In genomic region chr13:98393356-98394070, GRCm38 (mm10) we compare ENCODE assay signal across 12 mouse cellular contexts. TPM values are rescaled to one million over a fixed set of nuclear protein-coding genes. Genes with fewer than 3 reads are reported as not detected.
DNase-seq lines count a peak whose midpoint lies in the region; ATAC-seq lines count a peak whose summit lies in the region.
"Had no signal": no experiment of that assay in that cellular context is flagged by ENCODE, and none has a peak within 500 bp of the region (broad histone marks: within the 10 kb centered on the region; RNA-seq: fewer than 3 reads in every experiment).

No protein-coding gene starts in this region.

- ATAC-seq in heart, embryonic 16.5 days (replicated peaks; ENCODE audit: extremely low read depth, insufficient read depth, low FRiP score), result no peak
- ATAC-seq in megakaryocyte-erythroid progenitor cell, adult 5-6 weeks (replicated peaks; ENCODE audit: low FRiP score, low TSS enrichment, poor library complexity, severe bottlenecking), result no peak

- WGBS in heart, embryonic 16.5 days, result 29% methylated on average over 10 of the region's 10 CpGs

- peaks cover 49% of the 10 kb centered on the region for H3K27me3 ChIP-seq in heart, embryonic 16.5 days (ENCODE audit: control insufficient read depth, insufficient read depth, low read length)

- peak overlapping the region; percentile 36 for H3K4me2 ChIP-seq in heart, embryonic 16.5 days (ENCODE audit: low read depth, low read length)
- H3K4me2 ChIP-seq: liver, embryonic 15.5 days had no signal

- no peaks in the 10 kb centered on the region for H3K9me3 ChIP-seq in heart, embryonic 16.5 days (replicated peaks; ENCODE audit: control insufficient read depth, low read length)
- H3K9me3 ChIP-seq: liver, embryonic 15.5 days had no signal

- peaks cover 11% of the 10 kb centered on the region for H3K4me1 ChIP-seq in heart, embryonic 16.5 days (ENCODE audit: control insufficient read depth, insufficient read depth, low read length)
- H3K4me1 ChIP-seq: liver, embryonic 15.5 days had no signal

- no peak overlapping the region for H3K27ac ChIP-seq in heart, embryonic 16.5 days (ENCODE audit: low read length)
- H3K27ac ChIP-seq: liver, embryonic 15.5 days had no signal

- no peak for DNase-seq in heart, adult 8-10 months (ENCODE audit: low spot score)
- peak; percentile 7 for DNase-seq in 3134 (ENCODE audit: extremely low read depth, insufficient read length, low spot score)
- DNase-seq in embryo, embryonic 11 days, result peak; percentile 42
- DNase-seq in layer of hippocampus, adult 18-20 months (ENCODE audit: low spot score in 2 of 2), result peak; percentile 13 to 69
- no peak for DNase-seq in adrenal gland, postnatal 25 days
- DNase-seq in yolk sac, embryonic 10.5 days (ENCODE audit: low spot score), result no peak

- H3K36me3 ChIP-seq in heart, embryonic 16.5 days (ENCODE audit: control insufficient read depth, insufficient read depth), result no peaks in the 10 kb centered on the region
- H3K36me3 ChIP-seq: liver, embryonic 15.5 days had no signal

- H3K4me3 ChIP-seq in heart, embryonic 16.5 days (ENCODE audit: low read length), result no peak overlapping the region
- H3K4me3 ChIP-seq: liver, embryonic 15.5 days; myocyte had no signal

- no peak overlapping the region for H3K9ac ChIP-seq in heart, embryonic 16.5 days (ENCODE audit: low read length)
- H3K9ac ChIP-seq: liver, embryonic 15.5 days had no signal

RNA-seq across cellular contexts. Expression of gene Foxd1, which starts 39.5 kb away (rescaled TPM):
- polyA plus RNA-seq in heart, embryonic 16.5 days (2015; fragmentation: Nextera tagmentation; extraction: Ambion mirVana), result not detected in 2 replicates
- total RNA-seq in heart, adult 8-10 months (2022), result under 1 TPM in 1 of 4 experiments, not detected in 3; 0.06 TPM
- 1 to 10 TPM in 1 of 2 experiments, under 1 TPM in 1; 0.68 to 1.1 TPM for total RNA-seq in layer of hippocampus, adult 18-20 months (2021)
- total RNA-seq in adrenal gland, postnatal 25 days (2021), result 0.30 and 0.48 TPM in 2 replicates
- total RNA-seq in megakaryocyte-erythroid progenitor cell, adult 5-6 weeks (2014; fragmentation: Nextera tagmentation), result not detected in 2 replicates
- not detected in 2 replicates for total RNA-seq in megakaryocyte-erythroid progenitor cell, adult 5-6 weeks (2017)
- total RNA-seq: hematopoietic stem cell, adult 5-6 weeks had no signal
- polyA plus RNA-seq: liver, embryonic 15.5 days; spleen, adult 2 months had no signal

Comparison
In these comparisons a context has a peak if more than half of its experiments do, and no peak if none do; other contexts are left out.
1. DNase-seq: peak in 3134 (single experiment), embryo, embryonic 11 days (single experiment) and layer of hippocampus, adult 18-20 months (2 of 2); none in heart, adult 8-10 months (single experiment), adrenal gland, postnatal 25 days (single experiment) and yolk sac, embryonic 10.5 days (single experiment).